Mouse (Mus musculus): Measurements from ENCODE around the gene Blcap.

DNA sequence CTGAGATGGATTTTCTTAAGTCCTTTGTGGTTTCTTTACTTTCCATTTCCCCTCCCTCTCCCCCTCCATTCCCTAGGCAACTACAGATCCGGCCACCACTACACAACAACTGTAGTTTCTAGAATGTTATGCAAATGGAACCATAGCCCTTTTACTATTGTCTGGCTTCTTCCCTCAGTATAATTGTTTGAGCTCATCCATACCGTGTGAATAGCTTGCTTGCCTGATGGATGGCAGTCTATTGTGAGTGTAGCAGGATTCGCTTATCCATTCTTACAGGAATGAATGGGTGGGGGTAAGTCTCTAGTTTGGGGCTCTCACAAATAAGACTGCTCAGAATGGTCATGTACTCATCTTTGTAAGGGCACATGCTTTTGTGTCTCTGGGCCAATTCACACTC lies 48.5 kb downstream of the Blcap start:
- TF ChIP-seq CTCF (IDR thresholded peaks at IDR 0.05; ENCODE audit: low read depth, low read length) (no peak), POLR2A (IDR thresholded peaks at IDR 0.05; ENCODE audit: insufficient read depth, low read length) (no peak), EP300 (IDR thresholded peaks at IDR 0.05; ENCODE audit: insufficient read depth, low read depth, low read length) (no peak)
